Mouse (Mus musculus) adrenal gland, adult 2 months (tissue): ENCODE results near the gene Ubald2. TPM values are rescaled to one million over a fixed set of nuclear protein-coding genes. Genes with fewer than 3 reads are reported as not detected.
"Not testable (repeated sequence)": the region's sequence is repeated elsewhere in the genome, so short reads cannot be mapped to it uniquely, and the experiment has no call there.

Experiments
- DNase-seq: peaks from one replicate; pipeline ENCODE4 v3.0.0; 2021
- polyA plus RNA-seq: library from polyadenylated mRNA; depleted of rRNA; stranded (reverse); fragments of >200 nt; gene quantifications from 2 replicates; pipeline ENCODE4 v1.2.3, GENCODE M21; 2012; rRNA removed
- total RNA-seq, 2 experiments: library from RNA; stranded (reverse); gene quantifications; 2 replicates each; pipeline ENCODE4 v1.2.3; 2021

The Ubald2 gene
- total and polyA plus RNA-seq, 3 experiments: 16.3 to 158 (median 35.2) TPM

- DNase-seq: no peak
Observed at GRCm38 (mm10) chr11:116463338-116463737, 29.4 kb downstream of the Ubald2 start.

- DNase-seq: peak; percentile 84
Observed at GRCm38 (mm10) chr11:116463833-116464232, 29.9 kb downstream of the Ubald2 start.

GRCm38 (mm10) chr11:116466141-116466540, 32.2 kb downstream of the Ubald2 start, which contains the start of gene Qrich2:
TSS of gene Qrich2 (minus strand) at chr11:116466241.
- DNase-seq: no peak

GRCm38 (mm10) chr11:116468338-116468737, 34.4 kb downstream of the Ubald2 start:
- DNase-seq: not testable (repeated sequence)

- DNase-seq: no peak
Observed at GRCm38 (mm10) chr11:116470249-116470648, 36.4 kb downstream of the Ubald2 start.

- peak; percentile 55 for DNase-seq
Observed at GRCm38 (mm10) chr11:116470896-116471295, 37.0 kb downstream of the Ubald2 start.

- no peak for DNase-seq
Observed at GRCm38 (mm10) chr11:116472275-116472674, 38.4 kb downstream of the Ubald2 start.

GRCm38 (mm10) chr11:116476041-116476440, 42.1 kb downstream of the Ubald2 start:
- DNase-seq: peak; percentile 64

GRCm38 (mm10) chr11:116476696-116477095, 42.8 kb downstream of the Ubald2 start:
- DNase-seq: no peak

- DNase-seq: no peak
Observed at GRCm38 (mm10) chr11:116477160-116477759, 43.4 kb downstream of the Ubald2 start.

- no peak for DNase-seq
Observed at GRCm38 (mm10) chr11:116478978-116479377, 45.1 kb downstream of the Ubald2 start.

- no peak for DNase-seq
Observed at GRCm38 (mm10) chr11:116479832-116480231, 45.9 kb downstream of the Ubald2 start.

GRCm38 (mm10) chr11:116480975-116481374, 47.1 kb downstream of the Ubald2 start:
- DNase-seq: no peak

GRCm38 (mm10) chr11:116481776-116482175, 47.9 kb downstream of the Ubald2 start:
- no peak for DNase-seq

GRCm38 (mm10) chr11:116484261-116484660, 50.4 kb downstream of the Ubald2 start:
- no peak for DNase-seq

GRCm38 (mm10) chr11:116488207-116488606, 54.3 kb downstream of the Ubald2 start:
- no peak for DNase-seq

Other genes starting within 250 kb of the Ubald2 start
- gene Ten1, start 235.2 kb upstream of the Ubald2 start, total RNA-seq: 10 to 100 TPM; 24.7 to 27.3 TPM
- 15.0 and 16.2 TPM in 2 replicates for gene Ten1, start 235.2 kb upstream of the Ubald2 start, polyA plus RNA-seq
- 100 to 1,000 TPM; 225 TPM for gene Acox1, start 235.0 kb upstream of the Ubald2 start, total RNA-seq
- gene Acox1, start 235.0 kb upstream of the Ubald2 start, polyA plus RNA-seq: 64.1 and 67.5 TPM in 2 replicates
- 1 to 10 TPM in 1 of 2 experiments, under 1 TPM in 1; 0.43 to 1.8 TPM for gene Evpl, start 196.0 kb upstream of the Ubald2 start, total RNA-seq
- 0.49 and 0.57 TPM in 2 replicates for gene Evpl, start 196.0 kb upstream of the Ubald2 start, polyA plus RNA-seq
- 10 to 100 TPM; 70.0 to 77.0 TPM for gene Srp68, start 159.9 kb upstream of the Ubald2 start, total RNA-seq
- gene Srp68, start 159.9 kb upstream of the Ubald2 start, polyA plus RNA-seq: 21.4 and 27.6 TPM in 2 replicates
- gene Galr2, start 153.2 kb upstream of the Ubald2 start, total RNA-seq: under 1 TPM in 1 of 2 experiments, not detected in 1; 0.24 TPM
- 0.90 and 1.1 TPM in 2 replicates for gene Galr2, start 153.2 kb upstream of the Ubald2 start, polyA plus RNA-seq
- gene Exoc7, start 126.9 kb upstream of the Ubald2 start, total RNA-seq: 10 to 100 TPM; 64.9 to 67.6 TPM
- 21.8 and 26.7 TPM in 2 replicates for gene Exoc7, start 126.9 kb upstream of the Ubald2 start, polyA plus RNA-seq
- gene Foxj1, start 98.7 kb upstream of the Ubald2 start, total RNA-seq: under 1 TPM in 1 of 2 experiments, not detected in 1; 0.14 TPM
- 0.19 and 0.26 TPM in 2 replicates for gene Foxj1, start 98.7 kb upstream of the Ubald2 start, polyA plus RNA-seq
- 1 to 10 TPM; 6.8 to 7.2 TPM for gene Rnf157, start 21.1 kb upstream of the Ubald2 start, total RNA-seq
- gene Rnf157, start 21.1 kb upstream of the Ubald2 start, polyA plus RNA-seq: 4.6 and 5.5 TPM in 2 replicates
- gene Qrich2, start 32.1 kb downstream of the Ubald2 start, total RNA-seq: not detected
- gene Qrich2, start 32.1 kb downstream of the Ubald2 start, polyA plus RNA-seq: 0.06 TPM in 1 of 2 replicates, not detected in the other
- 10 to 100 TPM; 76.0 to 85.0 TPM for gene Prpsap1, start 60.1 kb downstream of the Ubald2 start, total RNA-seq
- 223 and 257 TPM in 2 replicates for gene Prpsap1, start 60.1 kb downstream of the Ubald2 start, polyA plus RNA-seq
- gene Sphk1, start 96.8 kb downstream of the Ubald2 start, total RNA-seq: 1 to 10 TPM; 2.4 to 2.6 TPM
- gene Sphk1, start 96.8 kb downstream of the Ubald2 start, polyA plus RNA-seq: 3.7 and 4.1 TPM in 2 replicates
- gene Ube2o, start 147.4 kb downstream of the Ubald2 start, total RNA-seq: 10 to 100 TPM; 24.9 to 26.7 TPM
- 21.8 and 24.6 TPM in 2 replicates for gene Ube2o, start 147.4 kb downstream of the Ubald2 start, polyA plus RNA-seq
- gene Aanat, start 152.3 kb downstream of the Ubald2 start, total RNA-seq: not detected
- 0.40 TPM in 1 of 2 replicates, not detected in the other for gene Aanat, start 152.3 kb downstream of the Ubald2 start, polyA plus RNA-seq
- 10 to 100 TPM in 1 of 2 experiments, 1 to 10 TPM in 1; 8.2 to 22.7 TPM for gene Rhbdf2, start 192.9 kb downstream of the Ubald2 start, total RNA-seq
- gene Rhbdf2, start 192.9 kb downstream of the Ubald2 start, polyA plus RNA-seq: 41.1 and 56.8 TPM in 2 replicates
- gene Prcd, start 219.4 kb downstream of the Ubald2 start, total RNA-seq: 10 to 100 TPM; 10.2 to 14.2 TPM
- 13.0 and 14.1 TPM in 2 replicates for gene Prcd, start 219.4 kb downstream of the Ubald2 start, polyA plus RNA-seq
- 10 to 100 TPM; 24.8 to 46.8 TPM for gene Cygb, start 220.2 kb downstream of the Ubald2 start, total RNA-seq
- 54.3 and 62.4 TPM in 2 replicates for gene Cygb, start 220.2 kb downstream of the Ubald2 start, polyA plus RNA-seq